Mouse (Mus musculus) pancreas, adult 10 weeks (tissue): Measurements from ENCODE around the gene Elane. TPM values are rescaled to one million over a fixed set of nuclear protein-coding genes. Genes with fewer than 3 reads are reported as not detected.

Experiments used
- polyA plus RNA-seq: library from polyadenylated mRNA; stranded (reverse); fragments of 350-450 nt; fragmentation: Illumina TruSeq; extraction: RNeasy Lipid Tissue Mini Kit (QIAGEN cat#74804); gene quantifications from one replicate; pipeline ENCODE4 v1.2.3, GENCODE M21; 2015; ENCODE audit warnings: low read depth, low replicate concordance; ENCODE audit not compliant: insufficient read depth

The Elane gene
- polyA plus RNA-seq = not detected

GRCm38 (mm10) chr10:79886054-79886453 is at the start of gene Elane:
Gene Elane (plus strand): TSS chr10:79886247.

GRCm38 (mm10) chr10:79853860-79854795 is 31.9 kb upstream of the Elane start, which contains the start of gene Ptbp1:
Gene Ptbp1 (plus strand): TSS chr10:79854427.

GRCm38 (mm10) chr10:79874290-79874862 is 11.7 kb upstream of the Elane start, which contains the start of the genes Prtn3 and Plppr3:
Gene Prtn3 (plus strand): TSS chr10:79874476.
Gene Plppr3 (minus strand): TSS chr10:79874634.

GRCm38 (mm10) chr10:79890670-79891069 is 4.6 kb downstream of the Elane start, which contains the start of gene Cfd:
Gene Cfd (plus strand): TSS chr10:79890853.

GRCm38 (mm10) chr10:79908167-79909091 is 22.4 kb downstream of the Elane start, which contains the start of gene Med16:
Gene Med16 (minus strand): TSS chr10:79908923.

GRCm38 (mm10) chr10:79910556-79910955 is 24.5 kb downstream of the Elane start, which contains the start of gene Gm26602:
Gene Gm26602 (plus strand): TSS chr10:79910856.

GRCm38 (mm10) chr10:79916808-79917531 is 30.9 kb downstream of the Elane start, which contains the start of gene Kiss1r:
Gene Kiss1r (plus strand): TSS chr10:79916971.

GRCm38 (mm10) chr10:79920958-79921535 is 35.0 kb downstream of the Elane start, which contains the start of gene R3hdm4:
Gene R3hdm4 (minus strand): TSS chr10:79921208.

GRCm38 (mm10) chr10:79926491-79927323 is 40.7 kb downstream of the Elane start, which contains the start of gene Arid3a:
Gene Arid3a (plus strand): TSS chr10:79927043.

Other genes starting within 250 kb of the Elane start
- 3.3 TPM for gene Shc2, start 248.3 kb upstream of the Elane start, polyA plus RNA-seq
- not detected for gene Odf3l2, start 240.5 kb upstream of the Elane start, polyA plus RNA-seq
- not detected for gene Madcam1, start 221.7 kb upstream of the Elane start, polyA plus RNA-seq
- 4.6 TPM for gene Tpgs1, start 216.9 kb upstream of the Elane start, polyA plus RNA-seq
- gene Cdc34, start 204.1 kb upstream of the Elane start, polyA plus RNA-seq = 47.7 TPM
- 0.74 TPM for gene Gzmm, start 197.2 kb upstream of the Elane start, polyA plus RNA-seq
- gene Bsg, start 181.8 kb upstream of the Elane start, polyA plus RNA-seq = 168 TPM
- gene Hcn2, start 169.6 kb upstream of the Elane start, polyA plus RNA-seq = 0.83 TPM
- 29.7 TPM for gene Polrmt, start 139.7 kb upstream of the Elane start, polyA plus RNA-seq
- not detected for gene Fgf22, start 131.2 kb upstream of the Elane start, polyA plus RNA-seq
- gene Rnf126, start 119.3 kb upstream of the Elane start, polyA plus RNA-seq = 22.3 TPM
- 7.2 TPM for gene Fstl3, start 109.0 kb upstream of the Elane start, polyA plus RNA-seq
- gene Prss57, start 95.3 kb upstream of the Elane start, polyA plus RNA-seq = not detected
- gene Palm, start 92.7 kb upstream of the Elane start, polyA plus RNA-seq = 13.2 TPM
- 1.3 TPM for gene Misp, start 65.3 kb upstream of the Elane start, polyA plus RNA-seq
- gene Ptbp1, start 31.8 kb upstream of the Elane start, polyA plus RNA-seq = 39.5 TPM
- 1.1 TPM for gene Prtn3, start 11.8 kb upstream of the Elane start, polyA plus RNA-seq
- gene Plppr3, start 11.6 kb upstream of the Elane start, polyA plus RNA-seq = 2.6 TPM
- 168 TPM for gene Cfd, start 4.6 kb downstream of the Elane start, polyA plus RNA-seq
- 4.0 TPM for gene Med16, start 22.7 kb downstream of the Elane start, polyA plus RNA-seq
- gene Gm26602, start 24.6 kb downstream of the Elane start, polyA plus RNA-seq = not detected
- not detected for gene Kiss1r, start 30.7 kb downstream of the Elane start, polyA plus RNA-seq
- 19.0 TPM for gene R3hdm4, start 35.0 kb downstream of the Elane start, polyA plus RNA-seq
- gene Arid3a, start 40.8 kb downstream of the Elane start, polyA plus RNA-seq = 1.0 TPM
- 6.9 TPM for gene Wdr18, start 73.9 kb downstream of the Elane start, polyA plus RNA-seq
- gene Grin3b, start 84.5 kb downstream of the Elane start, polyA plus RNA-seq = not detected
- gene Tmem259, start 98.1 kb downstream of the Elane start, polyA plus RNA-seq = 36.8 TPM
- gene Cnn2, start 102.3 kb downstream of the Elane start, polyA plus RNA-seq = 13.6 TPM
- gene Abca7, start 110.2 kb downstream of the Elane start, polyA plus RNA-seq = 6.0 TPM
- 4.5 TPM for gene Arhgap45, start 130.4 kb downstream of the Elane start, polyA plus RNA-seq
- gene Polr2e, start 153.5 kb downstream of the Elane start, polyA plus RNA-seq = 33.6 TPM
- gene Gpx4, start 160.9 kb downstream of the Elane start, polyA plus RNA-seq = 266 TPM
- gene Sbno2, start 219.3 kb downstream of the Elane start, polyA plus RNA-seq = 6.5 TPM
- gene Stk11, start 229.6 kb downstream of the Elane start, polyA plus RNA-seq = 77.4 TPM